Mouse (Mus musculus): ENCODE measurements at regions not wholly inside any gene's neighbourhood (a gene's known extent, or its start where the extent isn't known, plus 50 kb on each side); places are given as distances from the start of the nearest gene placed in this dataset.

DNA sequence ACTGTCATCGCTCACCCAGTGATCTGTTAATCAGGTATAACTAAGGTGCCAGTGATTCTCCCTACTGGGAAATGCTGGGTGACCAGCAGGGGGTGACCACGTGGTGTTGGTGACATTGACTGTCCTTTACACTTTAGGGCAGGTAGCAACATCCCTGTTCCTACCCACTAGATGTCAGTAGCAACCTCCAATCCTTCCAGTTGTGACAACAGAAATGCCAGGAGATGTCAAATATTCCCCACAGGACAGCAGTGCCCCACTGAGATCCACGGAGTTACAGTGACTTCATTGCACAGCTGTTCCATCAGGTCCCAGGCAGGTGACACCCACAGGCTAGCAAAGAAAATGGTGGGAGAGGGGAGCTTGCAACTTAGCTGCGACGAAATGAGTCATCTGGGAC, 176.0 kb downstream of the 1810013L24Rik start:
- no peak for DNase-seq (ENCODE audit: low spot score)
- ATAC-seq (ENCODE audit: low FRiP score): no peak
- Histone ChIP-seq H3K9me3 (ENCODE audit: control insufficient read depth, low read length) (no peaks in the 10 kb centered on the region), H3K4me1 (replicated peaks; ENCODE audit: control insufficient read depth, insufficient read depth, low read length) (no peaks in the 10 kb centered on the region), H3K27me3 (ENCODE audit: control insufficient read depth, insufficient read depth, low read length) (no peaks in the 10 kb centered on the region), H3K4me2 (replicated peaks; ENCODE audit: low read depth, low read length) (no peak overlapping the region), H3K36me3 (ENCODE audit: control insufficient read depth, insufficient read depth, low read length) (no peaks in the 10 kb centered on the region), H3K9ac (ENCODE audit: low read depth, low read length) (no peak overlapping the region), H3K4me3 (ENCODE audit: low read depth, low read length) (no peak overlapping the region), H3K27ac (ENCODE audit: low read depth, low read length) (no peak overlapping the region)
- 48% methylated on average over 5 of the region's 5 CpGs for WGBS

DNA sequence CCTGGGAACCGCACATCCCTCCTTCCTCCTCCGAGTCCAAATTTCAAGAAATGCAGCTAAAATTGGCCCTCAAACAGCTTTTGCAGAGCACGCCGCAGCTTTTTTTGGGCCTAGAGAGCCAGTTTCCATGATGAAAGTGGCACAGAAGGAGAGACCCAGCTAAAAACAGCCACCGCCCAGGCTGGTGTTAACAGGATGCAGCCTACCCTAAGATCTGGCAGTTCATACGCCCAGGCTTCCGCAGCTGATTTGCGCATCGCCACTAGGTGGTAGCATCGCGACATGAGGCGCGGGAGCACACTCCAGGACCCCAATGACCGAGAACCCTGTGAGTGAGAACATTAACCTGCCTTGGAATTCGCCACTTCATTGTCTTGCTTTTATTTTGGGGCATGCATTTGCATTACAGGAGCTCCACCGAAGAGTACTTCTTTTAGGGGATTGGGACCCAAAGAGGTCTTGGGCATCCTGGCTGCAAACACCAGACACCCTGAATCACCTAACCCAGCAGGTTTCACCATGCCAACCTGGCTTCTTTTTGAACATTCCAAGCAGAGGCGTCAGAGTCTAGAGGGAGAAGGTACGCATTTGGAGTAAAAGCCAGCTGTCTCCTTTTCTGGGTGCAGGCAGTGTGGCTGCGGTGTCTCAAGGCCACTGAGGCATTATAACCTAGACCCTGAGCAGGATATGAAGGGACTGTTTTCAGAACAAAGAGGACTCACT, 179.6 kb downstream of the 1810013L24Rik start:
- Histone ChIP-seq H3K27me3 (ENCODE audit: control insufficient read depth, insufficient read depth, low read length) (no peaks in the 10 kb centered on the region), H3K4me3 (ENCODE audit: low read depth, low read length) (no peak overlapping the region), H3K27ac (ENCODE audit: low read depth, low read length) (no peak overlapping the region), H3K9me3 (ENCODE audit: control insufficient read depth, low read length) (no peaks in the 10 kb centered on the region), H3K9ac (ENCODE audit: low read depth, low read length) (no peak overlapping the region), H3K36me3 (ENCODE audit: control insufficient read depth, insufficient read depth, low read length) (no peaks in the 10 kb centered on the region), H3K4me2 (replicated peaks; ENCODE audit: low read depth, low read length) (no peak overlapping the region), H3K4me1 (replicated peaks; ENCODE audit: control insufficient read depth, insufficient read depth, low read length) (no peaks in the 10 kb centered on the region)
- peak; percentile 90 for DNase-seq (ENCODE audit: low spot score)
- peak; percentile 75 for ATAC-seq (ENCODE audit: low FRiP score)
- WGBS: 24% methylated on average over 19 of the region's 19 CpGs

DNA sequence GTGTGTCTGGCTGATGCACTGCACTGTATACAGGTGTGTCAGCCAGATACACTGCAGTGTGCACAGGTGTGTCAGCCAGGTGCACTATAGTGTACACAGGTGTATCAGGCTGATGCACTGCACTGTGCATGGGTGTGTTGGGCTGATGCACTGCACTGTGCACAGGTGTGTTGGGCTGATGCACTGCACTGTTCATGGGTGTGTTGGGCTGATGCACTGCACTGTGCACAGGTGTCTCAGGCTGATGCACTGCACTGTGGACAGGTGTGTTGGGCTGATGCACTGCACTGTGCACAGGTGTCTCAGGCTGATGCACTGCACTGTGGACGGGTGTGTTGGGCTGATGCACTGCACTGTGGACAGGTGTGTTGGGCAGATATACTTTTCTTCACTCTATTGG, 181.2 kb downstream of the 1810013L24Rik start:
- DNase-seq (ENCODE audit: low spot score) (no peak), ATAC-seq (ENCODE audit: low FRiP score) (no peak)
- Histone ChIP-seq H3K36me3 (ENCODE audit: control insufficient read depth, insufficient read depth, low read length) (no peaks in the 10 kb centered on the region), H3K27ac (ENCODE audit: low read depth, low read length) (no peak overlapping the region), H3K9me3 (ENCODE audit: control insufficient read depth, low read length) (no peaks in the 10 kb centered on the region), H3K27me3 (ENCODE audit: control insufficient read depth, insufficient read depth, low read length) (no peaks in the 10 kb centered on the region), H3K4me1 (replicated peaks; ENCODE audit: control insufficient read depth, insufficient read depth, low read length) (no peaks in the 10 kb centered on the region), H3K4me3 (ENCODE audit: low read depth, low read length) (no peak overlapping the region), H3K9ac (ENCODE audit: low read depth, low read length) (no peak overlapping the region), H3K4me2 (replicated peaks; ENCODE audit: low read depth, low read length) (no peak overlapping the region)
- 100% methylated on average over 1 of the region's 1 CpGs for WGBS

DNA sequence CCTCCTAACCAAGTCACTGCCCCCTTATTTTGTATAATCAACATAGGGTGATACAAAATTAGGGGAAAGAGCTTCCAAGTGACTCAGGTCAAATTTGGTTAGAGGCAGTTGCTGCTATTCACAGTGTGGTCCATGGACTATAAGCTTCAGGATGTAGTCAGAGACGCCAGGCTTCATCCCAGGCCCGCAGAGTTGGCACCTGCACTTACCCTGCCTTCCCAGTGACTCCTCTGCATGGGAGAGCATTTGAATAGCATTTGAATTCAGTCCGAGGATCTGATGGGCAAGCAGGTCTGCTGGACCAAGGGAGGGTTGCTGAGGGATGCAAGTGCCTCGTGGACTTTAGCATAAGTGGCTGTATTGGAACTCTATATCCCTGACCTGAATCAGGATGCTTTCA, 181.8 kb downstream of the 1810013L24Rik start:
- H3K9me3 ChIP-seq (ENCODE audit: control insufficient read depth, low read length): no peaks in the 10 kb centered on the region
- H3K27ac ChIP-seq (ENCODE audit: low read depth, low read length): no peak overlapping the region
- 74% methylated on average over 4 of the region's 4 CpGs for WGBS
- H3K4me1 ChIP-seq (replicated peaks; ENCODE audit: control insufficient read depth, insufficient read depth, low read length): no peaks in the 10 kb centered on the region
- no peak overlapping the region for H3K4me2 ChIP-seq (replicated peaks; ENCODE audit: low read depth, low read length)
- no peak for DNase-seq (ENCODE audit: low spot score)
- H3K36me3 ChIP-seq (ENCODE audit: control insufficient read depth, insufficient read depth, low read length): no peaks in the 10 kb centered on the region
- no peak overlapping the region for H3K4me3 ChIP-seq (ENCODE audit: low read depth, low read length)
- no peak for ATAC-seq (ENCODE audit: low FRiP score)
- no peaks in the 10 kb centered on the region for H3K27me3 ChIP-seq (ENCODE audit: control insufficient read depth, insufficient read depth, low read length)
- H3K9ac ChIP-seq (ENCODE audit: low read depth, low read length): no peak overlapping the region

DNA sequence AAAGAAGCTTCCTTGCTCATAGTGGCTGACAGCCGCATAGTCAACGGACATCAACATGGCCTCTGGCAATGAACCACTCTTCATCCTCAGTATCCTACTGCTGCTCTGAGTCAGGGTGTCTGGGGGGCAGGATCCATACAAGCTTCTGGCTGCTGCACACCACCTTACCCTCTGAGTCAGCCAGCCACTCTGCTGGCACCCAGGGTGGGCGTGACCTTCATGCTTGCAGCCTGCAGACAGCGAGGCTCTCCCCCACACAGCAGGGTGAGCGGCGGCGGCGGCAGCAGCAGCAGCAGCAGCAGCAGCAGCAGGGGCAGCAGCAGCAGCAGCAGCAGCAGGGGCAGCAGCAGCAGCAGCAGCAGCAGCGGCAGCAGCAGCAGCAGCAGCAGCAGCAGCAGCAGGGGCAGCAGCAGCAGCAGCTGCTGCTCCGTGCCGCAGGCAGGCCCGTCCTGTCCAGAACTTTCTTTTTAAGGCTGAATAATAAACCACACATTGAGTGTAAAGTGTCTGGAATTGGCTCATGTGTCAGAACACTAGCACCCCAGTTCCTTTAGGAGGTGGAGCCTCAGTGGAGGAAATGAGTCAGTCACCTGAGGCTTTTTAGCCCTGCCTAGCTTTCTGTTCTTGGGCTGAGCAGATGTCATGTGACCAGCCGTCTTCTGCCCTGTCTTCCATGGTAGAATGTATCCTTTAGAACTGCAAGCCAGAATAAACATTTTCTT, 186.3 kb downstream of the 1810013L24Rik start:
- Histone ChIP-seq H3K9me3 (ENCODE audit: control insufficient read depth, low read length) (no peaks in the 10 kb centered on the region), H3K4me3 (ENCODE audit: low read depth, low read length) (no peak overlapping the region), H3K4me1 (replicated peaks; ENCODE audit: control insufficient read depth, insufficient read depth, low read length) (no peaks in the 10 kb centered on the region), H3K27me3 (ENCODE audit: control insufficient read depth, insufficient read depth, low read length) (no peaks in the 10 kb centered on the region), H3K9ac (ENCODE audit: low read depth, low read length) (no peak overlapping the region), H3K4me2 (replicated peaks; ENCODE audit: low read depth, low read length) (no peak overlapping the region), H3K36me3 (ENCODE audit: control insufficient read depth, insufficient read depth, low read length) (no peaks in the 10 kb centered on the region), H3K27ac (ENCODE audit: low read depth, low read length) (no peak overlapping the region)
- 77% methylated on average over 13 of the region's 13 CpGs for WGBS
- DNase-seq (ENCODE audit: low spot score) (no peak), ATAC-seq (ENCODE audit: low FRiP score) (no peak)

DNA sequence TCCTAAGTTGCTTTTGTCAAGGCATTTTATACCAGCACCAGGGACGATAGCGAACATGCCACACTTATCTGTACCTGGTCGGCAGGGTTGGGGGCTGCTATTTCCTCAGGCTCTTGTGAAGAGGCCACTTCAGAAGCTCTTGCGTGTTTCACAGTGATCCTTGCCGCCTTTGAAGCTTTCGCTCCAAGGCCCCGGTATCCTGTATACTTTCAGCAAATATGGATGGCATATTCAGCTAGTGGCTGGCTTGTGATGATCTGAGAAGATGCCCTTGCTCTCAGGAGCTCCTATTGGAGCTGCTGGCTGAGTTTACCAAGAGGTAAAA, 186.8 kb downstream of the 1810013L24Rik start:
- no peaks in the 10 kb centered on the region for H3K27me3 ChIP-seq (ENCODE audit: control insufficient read depth, insufficient read depth, low read length)
- no peak overlapping the region for H3K27ac ChIP-seq (ENCODE audit: low read depth, low read length)
- no peak overlapping the region for H3K9ac ChIP-seq (ENCODE audit: low read depth, low read length)
- WGBS: 96% methylated on average over 7 of the region's 7 CpGs
- H3K9me3 ChIP-seq (ENCODE audit: control insufficient read depth, low read length): no peaks in the 10 kb centered on the region
- H3K4me2 ChIP-seq (replicated peaks; ENCODE audit: low read depth, low read length): no peak overlapping the region
- no peaks in the 10 kb centered on the region for H3K4me1 ChIP-seq (replicated peaks; ENCODE audit: control insufficient read depth, insufficient read depth, low read length)
- H3K36me3 ChIP-seq (ENCODE audit: control insufficient read depth, insufficient read depth, low read length): no peaks in the 10 kb centered on the region
- DNase-seq (ENCODE audit: low spot score): no peak
- H3K4me3 ChIP-seq (ENCODE audit: low read depth, low read length): no peak overlapping the region
- ATAC-seq (ENCODE audit: low FRiP score): no peak

DNA sequence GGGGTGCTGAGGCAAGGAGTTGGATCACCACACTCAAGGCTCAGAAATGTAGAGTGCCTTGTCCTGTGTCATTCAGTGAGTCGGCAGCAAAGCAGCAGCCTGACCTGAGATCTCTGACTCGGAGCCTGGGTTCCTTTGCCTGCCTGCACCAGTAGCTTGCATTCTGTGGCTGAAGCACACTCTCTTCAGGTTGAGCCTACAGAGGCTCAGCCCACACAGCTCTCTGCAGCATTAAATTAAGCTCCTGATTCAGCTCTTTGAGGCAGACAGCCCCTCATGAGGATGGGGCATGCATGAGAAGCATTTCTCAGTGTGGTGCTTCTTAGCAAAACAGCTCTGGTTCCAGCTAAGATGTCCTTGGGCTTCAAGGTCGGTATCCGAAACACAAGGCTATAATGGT, 200.8 kb downstream of the 1810013L24Rik start:
- no peak for DNase-seq (ENCODE audit: low spot score)
- Histone ChIP-seq H3K27me3 (ENCODE audit: control insufficient read depth, insufficient read depth, low read length) (no peaks in the 10 kb centered on the region), H3K9me3 (ENCODE audit: control insufficient read depth, low read length) (no peaks in the 10 kb centered on the region), H3K36me3 (ENCODE audit: control insufficient read depth, insufficient read depth, low read length) (no peaks in the 10 kb centered on the region), H3K27ac (ENCODE audit: low read depth, low read length) (no peak overlapping the region), H3K4me2 (replicated peaks; ENCODE audit: low read depth, low read length) (no peak overlapping the region), H3K4me3 (ENCODE audit: low read depth, low read length) (no peak overlapping the region), H3K4me1 (replicated peaks; ENCODE audit: control insufficient read depth, insufficient read depth, low read length) (no peaks in the 10 kb centered on the region), H3K9ac (ENCODE audit: low read depth, low read length) (no peak overlapping the region)
- no peak for ATAC-seq (ENCODE audit: low FRiP score)
- WGBS: 81% methylated on average over 4 of the region's 4 CpGs

DNA sequence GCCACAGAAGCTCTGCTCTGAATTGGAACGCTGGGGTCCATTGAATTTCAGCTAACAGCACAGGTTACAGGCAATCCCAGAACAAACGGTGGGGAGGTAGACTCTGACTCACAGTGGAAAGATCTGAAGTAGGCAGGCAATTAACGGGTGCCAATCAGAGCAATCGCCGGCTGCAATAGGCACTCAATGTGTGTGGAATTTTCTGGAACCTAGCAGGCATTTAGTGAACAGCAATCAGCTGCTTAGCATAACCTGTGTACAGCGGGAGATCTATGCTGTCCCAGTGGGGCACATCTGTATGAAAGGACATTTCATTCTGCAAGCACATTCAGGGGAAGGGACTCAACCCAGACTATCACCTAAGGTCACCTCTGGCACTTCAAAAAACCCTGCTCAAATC, 213.4 kb downstream of the 1810013L24Rik start:
- no peaks in the 10 kb centered on the region for H3K9me3 ChIP-seq (ENCODE audit: control insufficient read depth, low read length)
- no peaks in the 10 kb centered on the region for H3K4me1 ChIP-seq (replicated peaks; ENCODE audit: control insufficient read depth, insufficient read depth, low read length)
- no peaks in the 10 kb centered on the region for H3K27me3 ChIP-seq (ENCODE audit: control insufficient read depth, insufficient read depth, low read length)
- 84% methylated on average over 6 of the region's 6 CpGs for WGBS
- H3K9ac ChIP-seq (ENCODE audit: low read depth, low read length): no peak overlapping the region
- no peak overlapping the region for H3K4me2 ChIP-seq (replicated peaks; ENCODE audit: low read depth, low read length)
- DNase-seq (ENCODE audit: low spot score) (no peak), ATAC-seq (ENCODE audit: low FRiP score) (no peak)
- H3K36me3 ChIP-seq (ENCODE audit: control insufficient read depth, insufficient read depth, low read length): no peaks in the 10 kb centered on the region
- no peak overlapping the region for H3K27ac ChIP-seq (ENCODE audit: low read depth, low read length)
- no peak overlapping the region for H3K4me3 ChIP-seq (ENCODE audit: low read depth, low read length)

DNA sequence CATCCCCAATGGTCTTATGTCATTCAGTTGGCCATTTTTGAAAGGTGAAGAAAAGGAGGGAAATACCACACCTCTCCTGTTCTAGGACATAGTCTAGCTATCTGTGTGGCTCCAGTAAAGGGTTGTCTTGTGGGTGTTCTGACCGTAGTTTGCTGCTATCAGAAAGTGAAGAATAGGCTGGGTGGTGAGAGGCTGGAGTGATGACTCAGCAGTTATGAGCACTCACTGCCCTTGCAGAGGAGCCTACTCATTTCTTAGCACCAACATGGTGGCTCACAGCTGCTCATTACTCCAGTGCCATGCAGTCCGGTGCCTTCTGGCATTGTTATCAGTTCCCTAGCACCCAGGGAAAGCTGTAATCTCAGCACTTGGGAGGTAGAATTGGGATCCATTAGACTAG, 217.0 kb downstream of the 1810013L24Rik start:
- Histone ChIP-seq H3K27ac (ENCODE audit: low read depth, low read length) (no peak overlapping the region), H3K4me3 (ENCODE audit: low read depth, low read length) (no peak overlapping the region), H3K9me3 (ENCODE audit: control insufficient read depth, low read length) (no peaks in the 10 kb centered on the region), H3K9ac (ENCODE audit: low read depth, low read length) (no peak overlapping the region), H3K4me1 (replicated peaks; ENCODE audit: control insufficient read depth, insufficient read depth, low read length) (no peaks in the 10 kb centered on the region), H3K36me3 (ENCODE audit: control insufficient read depth, insufficient read depth, low read length) (no peaks in the 10 kb centered on the region), H3K27me3 (ENCODE audit: control insufficient read depth, insufficient read depth, low read length) (no peaks in the 10 kb centered on the region), H3K4me2 (replicated peaks; ENCODE audit: low read depth, low read length) (no peak overlapping the region)
- no peak for DNase-seq (ENCODE audit: low spot score)
- no peak for ATAC-seq (ENCODE audit: low FRiP score)
- 84% methylated on average over 2 of the region's 2 CpGs for WGBS

Measured in hindbrain, embryonic 11.5 days (tissue).